Mouse (Mus musculus) A20 (cell line): ENCODE measurements around the gene Chrm3.

Source experiments
- DNase-seq: peaks from one replicate; pipeline ENCODE4 v3.0.0-alpha.2; 2011; ENCODE audit warnings: low read depth, low spot score

Chrm3 gene

DNA sequence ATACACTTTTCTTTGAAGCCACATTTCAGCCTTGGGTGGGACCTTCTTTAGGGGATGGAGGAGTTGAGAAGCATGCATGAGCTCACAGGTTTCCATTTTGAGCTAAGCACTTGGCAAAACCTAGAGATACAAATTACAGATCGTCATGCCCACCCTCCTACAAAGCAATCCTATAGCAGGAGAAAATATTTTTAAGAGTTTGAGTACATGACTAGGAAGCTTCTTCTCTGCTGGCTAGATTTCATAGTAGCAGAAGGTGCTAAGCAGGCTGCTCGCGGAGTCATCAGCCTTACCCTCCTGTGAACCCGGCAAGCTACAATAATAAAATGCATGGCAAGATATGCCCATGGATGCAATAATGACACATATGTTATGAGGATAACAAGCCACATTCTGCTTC lies 124.4 kb downstream of the Chrm3 start:
- no peak for DNase-seq

DNA sequence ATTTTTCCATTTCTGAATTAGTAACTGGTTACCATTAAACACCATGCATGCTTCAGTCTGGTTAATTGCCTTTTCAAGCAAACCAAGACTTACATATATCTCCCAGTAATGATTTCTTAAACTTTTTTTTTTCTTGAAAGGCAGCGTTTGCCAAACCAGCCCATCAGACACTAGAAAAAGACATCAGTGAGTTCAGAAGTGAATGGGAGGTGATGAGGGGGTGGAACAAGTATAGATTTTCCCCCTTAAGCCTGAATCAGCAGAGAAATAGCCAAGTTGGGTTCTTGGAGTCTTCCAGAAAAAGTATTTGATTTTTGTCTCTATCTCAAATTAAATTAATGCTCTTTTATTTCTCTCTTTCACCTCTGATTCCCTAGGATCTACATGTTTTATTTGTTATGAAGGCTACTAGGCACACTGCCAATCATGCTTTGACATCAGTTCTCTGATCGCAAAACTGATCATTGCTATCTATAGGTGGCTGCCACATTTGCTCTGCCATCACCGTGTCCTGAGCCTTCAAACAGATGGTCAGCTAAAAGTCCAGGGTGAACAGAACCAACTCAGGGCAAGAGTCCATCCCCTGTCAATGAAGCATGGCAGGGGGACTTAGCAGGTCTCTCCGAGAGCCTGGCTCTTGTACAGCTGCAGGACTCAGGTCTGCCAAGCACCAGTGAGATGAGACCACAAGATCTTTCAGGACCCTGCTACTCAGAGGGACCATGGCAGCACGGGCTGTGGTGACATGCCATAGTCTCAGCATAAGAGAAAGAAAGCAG lies 125.1 kb downstream of the Chrm3 start:
- DNase-seq = no peak

DNA sequence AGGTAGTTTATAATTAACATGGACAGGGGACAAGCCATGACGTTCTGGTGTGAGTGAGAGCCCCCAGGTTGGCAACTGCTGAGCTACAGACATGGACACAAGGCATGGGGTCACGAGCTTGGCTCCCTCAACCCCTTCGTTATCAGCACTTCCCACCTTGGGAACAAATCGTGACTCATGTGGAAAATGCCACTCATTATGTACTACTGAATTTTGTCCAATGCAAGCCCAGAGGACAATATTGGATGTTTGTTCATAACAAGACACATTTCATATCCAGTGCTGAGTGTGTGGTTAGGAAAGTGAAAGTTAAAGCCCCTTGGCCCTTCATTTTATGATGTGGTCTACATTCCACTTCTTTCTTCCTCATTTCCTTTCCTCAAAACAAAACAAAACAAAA lies 140.2 kb downstream of the Chrm3 start:
- DNase-seq = no peak

DNA sequence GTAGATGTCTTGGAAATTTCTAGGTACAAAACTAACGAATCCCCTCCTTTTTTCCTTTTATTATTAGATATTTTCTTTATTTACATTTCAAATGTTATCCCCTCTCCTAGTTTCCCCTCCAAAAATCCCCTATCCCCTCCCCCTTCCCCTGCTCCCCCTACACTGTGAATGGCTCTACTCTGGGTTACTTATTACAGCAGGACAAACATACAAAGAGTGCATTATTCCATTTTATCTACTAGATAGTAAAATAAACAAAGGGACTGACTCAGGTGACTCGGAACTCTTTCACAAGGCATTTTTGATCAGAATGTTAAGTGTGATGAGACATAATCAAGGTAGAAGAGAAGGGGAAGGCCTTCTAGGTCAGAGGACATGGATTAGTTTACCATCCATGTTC lies 148.5 kb downstream of the Chrm3 start:
- DNase-seq = no peak

DNA sequence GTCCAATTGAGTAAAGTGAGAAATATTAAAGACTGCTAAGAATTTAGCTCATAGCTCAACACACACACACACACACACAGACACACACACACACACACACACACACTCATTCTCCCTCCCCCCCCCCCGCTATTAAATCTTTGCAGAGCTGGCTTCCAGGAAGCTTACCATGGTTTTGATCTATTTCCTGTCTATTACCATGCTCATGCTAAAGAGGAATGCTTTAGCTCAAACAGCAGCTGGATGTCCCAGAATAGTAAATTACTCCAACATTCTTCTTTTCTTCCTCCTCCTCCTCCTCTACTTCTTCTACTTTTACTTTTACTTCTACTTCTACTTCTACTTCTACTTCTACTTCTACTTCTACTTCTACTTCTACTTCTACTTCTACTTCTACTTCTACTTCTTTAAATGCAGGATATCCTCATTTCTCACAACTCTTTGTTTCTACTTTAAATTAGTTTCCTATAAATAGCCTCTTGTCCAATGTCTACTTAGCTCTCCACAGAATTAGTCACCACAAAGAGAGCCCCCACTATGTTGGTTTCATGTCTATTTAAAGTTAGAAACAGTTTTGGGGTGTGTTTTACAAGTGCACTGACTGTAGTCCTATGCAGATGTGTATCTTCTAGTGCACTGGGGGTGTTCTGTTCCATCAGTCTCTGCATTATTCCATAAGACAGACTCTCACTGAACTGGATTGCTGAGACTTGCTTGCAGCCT lies 150.0 kb downstream of the Chrm3 start:
- no peak for DNase-seq

DNA sequence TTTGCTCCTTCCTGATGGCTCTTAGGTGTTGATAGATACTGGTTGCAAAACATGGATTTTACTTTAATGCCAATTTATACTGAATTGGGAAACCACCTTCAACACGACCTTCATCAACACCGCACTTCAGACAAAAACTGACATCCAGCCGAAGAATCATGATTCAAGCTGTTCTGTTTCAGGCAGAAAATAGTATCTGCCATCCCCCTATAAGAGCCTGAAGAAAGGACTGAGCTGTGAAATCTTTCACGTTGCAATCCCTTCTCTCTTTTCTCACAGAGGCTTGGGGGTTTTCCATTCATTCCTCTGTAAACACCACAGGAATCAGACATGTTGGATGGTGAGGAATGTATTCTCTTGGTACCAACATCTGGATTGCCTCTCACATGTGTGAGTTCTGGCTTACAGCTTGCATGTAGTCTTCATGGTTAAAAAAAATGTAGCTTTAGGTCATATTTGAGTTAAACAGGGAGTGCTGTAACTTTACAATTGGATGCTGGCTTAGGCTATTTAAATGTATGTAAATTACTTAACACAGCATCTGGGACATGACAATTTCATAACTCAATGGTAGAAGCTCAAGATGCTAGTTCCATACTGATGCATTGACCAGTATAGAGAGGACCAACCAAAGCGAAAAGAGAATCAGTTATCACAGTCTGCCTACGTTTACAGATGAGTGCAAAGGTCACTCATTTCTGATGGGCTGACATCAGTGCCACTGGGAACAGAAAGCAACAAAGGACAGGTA lies 161.3 kb downstream of the Chrm3 start:
- DNase-seq = no peak

DNA sequence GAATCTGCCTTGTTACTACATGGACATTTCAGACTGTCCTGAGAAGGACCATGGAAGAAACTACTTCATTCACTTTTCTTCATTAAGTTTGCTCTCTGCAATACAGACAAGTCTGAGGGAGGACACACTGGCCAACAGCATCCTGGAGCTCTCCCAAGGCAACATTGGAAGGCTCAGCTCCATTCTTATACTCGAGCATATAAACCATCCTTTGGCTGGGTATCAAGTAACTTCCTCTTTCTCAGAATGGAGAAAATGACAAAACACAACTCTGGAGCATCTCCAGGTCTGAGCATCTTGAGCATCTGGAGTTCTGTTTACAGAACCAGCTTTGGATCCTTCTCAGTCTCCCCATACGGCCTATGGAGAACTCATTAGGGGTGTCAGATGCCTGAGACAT lies 170.8 kb downstream of the Chrm3 start:
- DNase-seq = no peak

DNA sequence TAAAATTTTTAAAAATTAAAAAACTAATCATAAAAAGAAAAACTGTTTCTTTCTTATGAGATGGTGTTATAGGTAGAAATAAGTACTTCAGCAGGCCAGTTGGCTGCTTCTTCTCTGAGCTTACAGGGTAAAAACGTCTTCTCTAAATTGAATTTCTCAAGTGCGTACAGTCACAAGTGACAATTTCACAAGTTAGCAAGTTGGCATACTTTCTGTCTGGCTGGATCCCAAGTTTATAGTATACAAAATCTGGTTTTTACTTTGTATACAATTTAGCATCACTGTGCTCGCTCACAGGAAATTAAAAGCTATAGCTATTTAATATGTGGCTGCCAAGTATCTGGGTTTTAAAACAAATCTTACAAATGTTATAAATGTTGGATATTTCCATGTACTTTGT lies 172.7 kb downstream of the Chrm3 start:
- DNase-seq = no peak

DNA sequence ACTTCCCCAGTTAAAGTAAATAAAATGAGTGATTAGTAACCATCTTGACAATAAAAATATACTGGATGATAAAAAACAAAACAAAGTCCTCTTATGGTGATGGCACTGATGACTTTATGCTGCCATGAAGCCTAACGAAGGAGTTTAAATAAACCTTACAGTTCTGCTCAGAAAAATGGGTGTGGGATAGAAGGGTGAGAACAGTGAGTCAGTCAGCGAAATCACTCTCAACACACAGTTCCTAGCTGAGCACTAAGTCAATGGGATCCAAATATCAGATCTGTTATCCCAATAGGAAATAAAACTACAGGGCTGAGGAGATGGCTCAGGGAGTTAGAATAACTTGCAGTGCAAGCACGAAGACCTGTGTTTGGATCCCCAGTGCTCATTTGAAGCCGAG lies 176.8 kb downstream of the Chrm3 start:
- DNase-seq = no peak

DNA sequence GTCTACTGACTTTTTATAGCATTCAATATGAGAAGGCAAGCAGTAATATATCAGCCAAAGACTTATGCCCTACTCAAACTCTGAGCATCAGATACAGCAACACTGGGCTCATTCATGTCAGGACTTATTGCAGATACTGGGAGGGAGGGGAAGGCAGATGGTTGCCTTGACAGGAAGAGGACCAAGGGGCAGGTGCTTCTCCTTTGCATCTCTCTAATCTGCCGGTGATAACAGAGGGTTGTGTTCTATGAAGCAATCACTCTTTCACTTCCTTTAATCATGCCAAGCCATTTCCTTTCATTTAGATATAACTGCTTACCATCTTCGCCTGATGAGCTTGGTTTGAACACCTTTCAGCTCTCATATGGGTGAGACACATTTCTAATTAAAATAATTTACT lies 177.9 kb downstream of the Chrm3 start:
- no peak for DNase-seq

DNA sequence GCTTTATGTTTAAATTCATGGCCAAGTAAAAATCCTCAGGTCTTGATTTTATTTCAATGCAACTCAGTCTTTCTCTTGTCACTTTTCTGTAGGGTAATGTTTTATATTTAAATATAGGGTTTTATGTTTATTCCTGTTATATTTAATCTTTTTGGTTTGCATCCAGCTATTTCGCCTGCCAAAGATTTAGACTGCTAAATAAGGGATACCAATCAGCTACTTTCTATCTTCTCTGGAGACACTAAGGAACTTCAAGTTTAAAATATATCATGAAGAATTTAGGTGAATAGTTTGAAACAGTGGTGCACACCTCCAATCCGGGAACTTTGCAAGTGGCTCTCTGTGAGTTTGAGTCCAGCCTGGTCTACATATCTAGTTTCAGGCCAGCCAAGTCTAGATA lies 190.1 kb downstream of the Chrm3 start:
- DNase-seq = no peak

DNA sequence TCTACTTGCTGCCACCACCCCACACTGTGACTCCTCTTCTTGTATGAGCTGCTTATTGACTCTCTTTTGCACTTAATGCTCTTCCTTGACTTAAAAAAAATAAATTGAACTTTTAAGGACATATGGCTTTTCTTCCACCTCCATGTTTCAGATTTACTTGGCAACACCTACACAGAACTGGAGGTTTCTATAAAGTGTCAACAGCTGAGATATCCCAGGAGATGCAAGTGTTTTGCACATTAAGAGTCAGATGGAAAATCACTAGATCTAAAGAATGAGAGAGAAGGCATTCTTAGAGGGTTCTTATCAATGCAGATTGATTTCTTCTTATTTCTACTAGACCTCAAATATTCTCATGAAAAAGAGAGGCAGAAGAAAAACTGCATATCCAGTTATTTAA lies 197.3 kb downstream of the Chrm3 start:
- DNase-seq = no peak

DNA sequence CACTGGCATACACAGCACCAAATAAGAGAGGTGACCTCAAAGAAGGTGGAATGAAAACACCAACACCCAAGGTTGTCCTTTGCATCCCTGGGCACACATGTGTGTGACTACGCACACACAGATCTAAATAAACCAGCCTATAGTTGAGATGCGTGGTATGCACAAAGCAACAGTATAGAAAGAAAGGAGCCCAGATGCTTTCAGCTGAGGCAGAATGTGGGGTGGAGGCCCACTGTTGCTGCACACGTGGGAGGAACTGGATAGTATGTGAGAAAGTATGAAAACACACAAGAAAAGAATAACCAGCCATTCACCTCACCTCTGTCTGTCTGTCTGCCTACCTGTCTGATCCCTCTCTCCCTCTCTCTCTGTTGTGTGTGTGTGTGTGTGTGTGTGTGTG lies 203.2 kb downstream of the Chrm3 start:
- no peak for DNase-seq

DNA sequence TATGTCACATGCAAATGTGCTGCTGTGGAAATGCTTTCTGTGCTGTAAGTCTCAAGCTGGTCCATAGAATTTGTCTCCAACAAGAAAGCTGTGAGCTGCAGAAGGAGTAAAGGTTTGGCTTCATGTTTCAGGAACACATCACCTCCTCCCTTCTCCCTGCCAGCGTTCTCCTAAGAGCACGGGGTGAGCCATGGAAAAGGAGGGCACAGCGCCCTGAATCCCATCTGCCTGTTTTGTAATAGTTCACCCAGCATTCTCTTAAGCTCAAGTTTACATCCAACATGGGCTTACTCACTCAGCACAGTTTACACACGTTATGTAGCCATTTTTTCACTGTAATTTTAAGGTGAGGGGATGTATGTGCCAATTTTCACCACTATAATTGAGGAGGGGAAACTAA lies 220.1 kb downstream of the Chrm3 start:
- DNase-seq = no peak

DNA sequence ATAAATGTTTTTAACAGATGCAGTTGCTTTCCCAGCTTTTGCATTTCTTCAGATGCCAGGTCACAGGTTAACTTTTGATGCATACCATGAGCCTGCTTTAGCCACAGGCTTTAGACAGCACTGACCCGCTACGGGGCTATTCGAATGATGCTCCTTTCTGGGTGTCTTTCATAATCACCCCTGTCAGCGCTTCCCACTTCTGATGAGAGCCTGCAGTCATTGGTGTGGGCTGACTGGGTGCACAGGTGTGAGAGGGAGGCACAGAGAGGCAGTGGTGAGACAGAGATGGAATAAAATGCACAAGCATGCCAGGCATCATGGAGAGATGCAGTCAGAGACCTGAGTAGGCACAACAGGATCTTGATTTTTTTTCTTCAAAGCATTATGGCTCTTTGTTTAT lies 221.8 kb downstream of the Chrm3 start:
- no peak for DNase-seq

DNA sequence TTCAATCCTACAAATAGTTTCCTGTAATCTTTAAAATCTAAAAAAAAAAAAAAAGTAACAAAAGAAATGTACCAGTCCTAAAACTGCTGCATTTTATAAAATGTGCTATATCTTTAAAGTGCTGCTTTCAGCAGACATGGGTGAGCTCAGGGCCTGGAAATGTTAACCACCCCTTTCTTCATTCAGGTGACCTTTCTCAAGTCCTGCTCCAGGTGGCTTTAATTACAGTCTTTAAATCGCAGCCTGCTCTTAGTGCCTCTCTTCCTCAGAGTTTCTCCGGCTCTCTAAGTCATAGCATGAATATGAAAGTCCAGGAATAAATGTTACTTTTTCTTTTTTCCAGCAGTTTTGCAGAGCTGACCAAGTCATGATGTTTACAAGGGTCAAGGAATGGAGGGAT lies 229.6 kb downstream of the Chrm3 start:
- no peak for DNase-seq

DNA sequence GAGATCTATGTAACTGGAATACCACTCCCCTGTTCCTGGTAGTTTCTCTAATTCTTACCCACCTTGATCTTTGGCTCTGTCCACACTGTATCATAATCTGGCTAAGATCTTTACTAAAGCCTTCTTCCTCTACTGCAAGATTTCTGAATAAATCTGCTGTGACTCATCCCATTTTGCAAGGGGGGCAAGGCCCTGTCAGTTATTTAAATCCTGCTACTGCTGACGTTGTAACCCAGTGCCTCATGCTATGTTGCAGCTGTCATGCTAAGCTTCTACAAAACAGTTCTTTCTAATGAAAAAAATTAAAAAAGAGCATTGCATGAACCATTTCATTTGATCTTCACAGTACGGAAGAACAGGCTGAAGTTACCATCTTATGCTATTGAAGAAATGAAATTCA lies 248.4 kb downstream of the Chrm3 start:
- DNase-seq = no peak

DNA sequence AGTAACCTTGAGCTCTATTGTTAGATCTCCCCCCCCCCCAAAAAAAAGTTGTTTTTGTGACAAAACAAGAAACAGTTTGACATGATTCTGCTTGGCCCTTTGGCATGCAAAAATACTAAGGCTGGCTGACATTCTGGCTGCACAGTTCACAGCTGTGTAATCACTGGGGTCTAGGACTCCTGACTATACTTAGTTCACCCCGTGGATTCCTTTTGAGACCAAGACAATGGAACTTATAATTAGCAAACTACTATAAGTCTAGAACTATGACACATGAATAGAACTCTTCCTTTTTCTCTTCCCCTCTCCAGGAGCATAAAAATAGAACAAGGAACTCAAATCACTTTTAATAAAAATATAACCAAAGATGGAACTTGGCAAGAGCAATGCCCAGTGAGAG lies 251.1 kb downstream of the Chrm3 start:
- DNase-seq = no peak

DNA sequence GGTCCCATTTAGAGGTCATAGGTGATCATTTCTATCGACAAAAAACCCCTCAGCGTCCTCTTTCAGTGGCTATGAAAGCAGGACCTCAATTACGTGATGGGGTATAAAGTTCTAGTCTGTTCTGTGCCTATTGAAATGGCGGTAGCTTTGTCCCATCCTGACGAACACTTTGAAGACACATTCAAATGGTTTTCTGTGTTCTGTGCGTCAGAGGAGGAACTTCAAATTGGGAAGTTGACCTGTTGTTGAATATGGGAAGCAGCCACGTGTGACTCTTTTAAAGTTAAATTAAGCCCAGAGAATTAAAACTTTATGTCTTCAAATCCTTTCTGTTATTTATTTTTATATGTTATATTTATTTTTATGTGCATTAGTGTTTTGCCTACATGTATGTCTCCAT lies 253.3 kb downstream of the Chrm3 start:
- DNase-seq = no peak

DNA sequence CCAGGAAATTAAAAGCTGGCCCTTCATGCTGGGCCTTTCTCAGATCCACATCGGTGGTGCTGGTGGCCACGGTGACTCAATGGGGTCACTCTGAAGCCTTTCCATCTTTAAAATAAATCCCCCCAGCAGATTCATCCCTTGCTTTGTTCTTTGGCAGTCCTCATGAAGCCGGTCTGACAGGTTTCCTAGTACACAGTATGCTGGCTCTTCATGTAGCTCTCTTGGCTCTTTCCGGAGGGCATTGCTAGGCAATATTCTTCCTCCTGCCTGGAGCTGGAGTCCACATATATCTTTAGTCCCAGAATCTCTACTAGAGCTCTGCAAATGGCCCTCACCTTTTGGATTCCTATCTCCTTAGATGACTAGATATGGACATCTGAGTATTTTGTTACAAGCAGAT lies 269.9 kb downstream of the Chrm3 start:
- no peak for DNase-seq

DNA sequence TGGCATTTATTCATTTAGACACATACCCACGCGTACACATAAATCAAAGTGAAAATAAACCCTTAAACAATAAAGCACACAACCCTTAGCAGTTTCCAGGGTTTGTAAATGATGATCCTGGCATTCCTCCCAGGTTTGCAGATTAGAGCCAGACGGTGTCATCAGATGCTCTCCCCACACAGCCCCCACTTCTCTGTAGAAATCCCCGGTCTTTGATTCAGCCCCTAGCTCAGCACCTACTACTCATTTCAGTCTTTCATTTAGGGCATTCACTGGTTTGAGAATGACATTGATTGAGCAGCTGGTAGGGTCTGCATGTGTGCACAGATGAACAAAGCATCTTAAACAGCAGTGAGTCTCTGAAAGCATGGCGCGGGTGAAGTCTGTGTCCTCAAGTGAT lies 274.3 kb downstream of the Chrm3 start:
- DNase-seq = no peak

DNA sequence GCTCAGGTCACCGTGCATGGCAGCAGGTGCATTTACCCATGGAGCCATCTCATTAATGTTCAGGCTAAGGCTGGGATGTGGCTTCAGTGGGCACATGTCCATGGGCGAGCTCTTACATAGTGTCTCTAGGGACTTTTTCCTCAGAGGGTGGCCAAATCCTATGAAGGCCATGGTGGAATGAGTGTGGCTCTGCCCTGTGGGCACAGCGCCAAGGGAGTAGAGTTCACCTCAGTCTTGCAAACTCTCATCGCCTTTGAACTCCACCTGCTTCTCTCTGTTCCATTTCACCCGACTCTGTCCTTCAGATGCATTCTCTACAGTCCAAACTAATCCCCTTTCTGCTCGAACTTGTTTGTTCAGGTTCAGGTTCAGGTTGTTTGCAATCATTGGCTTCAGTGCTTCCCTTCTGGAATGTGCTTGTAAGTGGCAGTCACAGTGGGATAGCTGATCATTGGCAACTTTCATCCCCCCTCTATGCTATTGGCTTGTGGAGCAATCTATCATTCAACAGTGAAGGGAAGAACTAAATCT lies 278.7 kb downstream of the Chrm3 start:
- DNase-seq = no peak

DNA sequence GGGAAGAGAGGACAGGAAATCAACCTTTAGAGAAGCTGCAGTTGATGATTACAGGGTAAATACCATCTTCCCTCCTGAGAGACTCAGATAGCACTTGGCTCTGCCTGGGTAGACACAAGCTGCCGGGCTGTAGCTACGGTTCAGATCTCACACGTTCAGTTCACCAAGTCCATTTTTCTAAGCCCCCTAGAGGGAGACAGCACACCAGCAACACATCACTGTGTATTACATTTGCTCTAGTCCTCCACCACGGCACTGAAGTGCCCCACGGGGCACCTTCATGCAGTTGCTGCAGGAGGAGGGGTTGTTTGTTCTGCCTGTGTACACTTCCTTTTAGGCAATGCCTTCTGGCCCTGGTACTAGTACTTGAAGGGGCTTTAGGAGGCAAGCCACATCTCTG lies 289.5 kb downstream of the Chrm3 start:
- no peak for DNase-seq
